Mouse (Mus musculus) bone marrow macrophage, adult 2 months (primary cell): Measurements from ENCODE around the gene Gpx4.

Source experiments
- CTCF ChIP-seq: IDR thresholded peaks from 2 replicates; pipeline ENCODE4 v1.5.1; 2012; ENCODE audit warnings: low read depth, mild to moderate bottlenecking, low read length, moderate library complexity
- POLR2A ChIP-seq: IDR thresholded peaks from 2 replicates; pipeline ENCODE4 v1.6.1; 2012; ENCODE audit warnings: mild to moderate bottlenecking, low read depth, low read length, borderline replicate concordance

- no peak for TF ChIP-seq CTCF
- no peak for TF ChIP-seq POLR2A
Observed at GRCm38 (mm10) chr10:80057683-80058326, 10.8 kb downstream of the Gpx4 start.
